Mouse (Mus musculus): ENCODE results near the gene Parp16. TPM values are rescaled to one million over a fixed set of nuclear protein-coding genes. Genes with fewer than 3 reads are reported as not detected.

Parp16 gene
- total RNA-seq, 1 experiment from 2014 or later, result 3.1 TPM

GRCm38 (mm10) chr9:65237616-65238015, 42.5 kb downstream of the Parp16 start:
- no peak for ATAC-seq (replicated peaks; ENCODE audit: low read depth, poor library complexity, severe bottlenecking)

- ATAC-seq (replicated peaks; ENCODE audit: low read depth, poor library complexity, severe bottlenecking), result no peak
Observed at GRCm38 (mm10) chr9:65238191-65238760, 43.1 kb downstream of the Parp16 start.

DNA sequence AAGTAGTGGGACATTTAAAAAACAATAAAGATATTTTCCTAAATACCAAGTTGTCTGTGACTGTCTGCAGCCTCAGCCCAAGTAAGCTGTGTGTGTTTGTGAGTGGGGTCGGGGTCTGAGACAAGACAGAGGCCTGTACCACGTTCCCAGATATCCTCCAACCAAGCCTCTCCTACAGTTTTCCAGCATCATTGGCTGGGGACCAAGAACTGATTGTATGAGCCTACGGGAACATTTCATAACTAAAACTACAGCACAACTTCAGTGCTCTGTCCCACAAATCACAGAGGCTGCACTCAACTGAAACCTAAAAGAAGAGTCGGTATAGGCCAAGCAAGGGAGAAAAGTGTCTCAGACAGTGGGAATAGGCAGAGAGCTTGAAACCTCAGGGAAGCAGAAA, 44.0 kb downstream of the Parp16 start:
- ATAC-seq (replicated peaks; ENCODE audit: low read depth, poor library complexity, severe bottlenecking), result no peak

DNA sequence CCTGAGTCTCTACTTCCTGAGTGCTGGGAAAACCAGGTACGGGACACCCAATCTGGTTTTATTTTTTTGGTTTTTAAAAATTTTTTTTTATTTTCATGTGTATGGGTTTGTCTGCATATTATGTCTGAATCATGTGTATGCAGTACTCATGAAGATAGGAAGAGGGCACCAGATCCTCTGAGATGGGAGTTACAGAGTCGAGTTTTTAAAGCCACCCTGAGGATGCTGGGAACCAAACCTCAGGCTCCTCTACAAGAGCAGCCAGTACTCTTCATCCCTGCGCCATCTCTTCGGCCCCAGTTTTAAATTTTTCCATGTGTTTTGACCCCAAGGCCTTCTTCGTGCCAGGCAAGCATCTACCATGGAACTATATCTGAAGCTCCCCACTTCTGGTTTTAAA, 44.6 kb downstream of the Parp16 start:
- no peak for ATAC-seq (replicated peaks; ENCODE audit: low read depth, poor library complexity, severe bottlenecking)

GRCm38 (mm10) chr9:65240587-65240986, 45.4 kb downstream of the Parp16 start:
- ATAC-seq (replicated peaks; ENCODE audit: low read depth, poor library complexity, severe bottlenecking), result no peak

GRCm38 (mm10) chr9:65241973-65242372, 46.8 kb downstream of the Parp16 start:
- no peak for ATAC-seq (replicated peaks; ENCODE audit: low read depth, poor library complexity, severe bottlenecking)

GRCm38 (mm10) chr9:65243249-65243648, 48.1 kb downstream of the Parp16 start:
- no peak for ATAC-seq (replicated peaks; ENCODE audit: low read depth, poor library complexity, severe bottlenecking)

DNA sequence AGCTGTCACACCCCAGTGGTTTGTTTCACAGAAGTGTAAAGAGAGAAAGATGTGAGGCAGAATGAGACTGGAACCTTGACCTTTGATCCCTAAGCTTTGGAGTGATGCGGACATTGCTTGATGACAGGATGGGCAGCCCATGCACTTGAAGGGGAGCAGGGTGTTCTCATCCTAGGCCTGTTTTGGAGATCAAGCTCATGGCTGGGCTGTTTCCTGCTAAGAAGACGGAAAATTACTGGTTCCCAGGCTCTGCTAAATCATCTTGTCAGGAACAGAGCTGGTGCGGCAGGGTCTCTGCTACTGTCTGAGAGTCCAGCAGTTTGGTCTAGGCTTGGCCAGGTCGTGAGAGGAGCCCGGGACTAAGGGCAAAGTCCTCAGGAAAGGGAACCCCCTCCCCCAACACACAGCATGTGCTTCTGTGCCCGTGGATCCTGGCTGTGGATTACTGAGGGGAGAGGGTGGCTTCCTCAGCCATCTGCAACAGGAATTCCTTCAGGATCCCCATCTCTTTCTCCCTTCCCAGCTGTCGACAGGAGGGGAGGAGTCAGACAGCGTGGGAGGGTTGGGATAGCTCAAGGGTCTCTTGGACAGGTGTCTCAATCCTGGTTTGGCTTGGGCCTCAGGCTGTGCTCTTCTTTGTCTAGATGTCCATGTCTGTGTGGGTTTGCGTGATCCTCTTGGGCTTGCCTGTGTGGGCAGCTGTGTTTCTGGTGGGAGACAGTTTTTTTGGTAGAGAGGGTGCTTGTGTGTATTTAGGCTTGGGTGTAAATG, 49.1 kb downstream of the Parp16 start:
- ATAC-seq (replicated peaks; ENCODE audit: low read depth, poor library complexity, severe bottlenecking), result no peak

- no peak for ATAC-seq (replicated peaks; ENCODE audit: low read depth, poor library complexity, severe bottlenecking)
Observed at GRCm38 (mm10) chr9:65247502-65248376, 52.6 kb downstream of the Parp16 start.

DNA sequence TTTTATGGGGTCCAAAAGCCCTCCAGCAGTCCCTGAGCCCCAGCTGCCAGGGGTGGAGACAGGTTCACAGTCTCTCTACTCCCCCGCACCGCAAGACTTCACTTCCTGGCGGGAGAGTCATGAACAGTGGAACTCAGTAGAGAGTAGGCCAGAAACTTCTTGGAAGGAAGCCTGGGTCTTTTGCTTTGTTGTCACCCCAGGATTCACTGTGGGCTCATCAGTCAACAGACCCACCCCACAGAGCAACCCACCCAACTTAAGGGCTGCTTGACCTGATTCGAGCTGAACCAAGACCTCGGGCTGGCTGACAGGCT, 53.2 kb downstream of the Parp16 start:
- no peak for ATAC-seq (replicated peaks; ENCODE audit: low read depth, poor library complexity, severe bottlenecking)

DNA sequence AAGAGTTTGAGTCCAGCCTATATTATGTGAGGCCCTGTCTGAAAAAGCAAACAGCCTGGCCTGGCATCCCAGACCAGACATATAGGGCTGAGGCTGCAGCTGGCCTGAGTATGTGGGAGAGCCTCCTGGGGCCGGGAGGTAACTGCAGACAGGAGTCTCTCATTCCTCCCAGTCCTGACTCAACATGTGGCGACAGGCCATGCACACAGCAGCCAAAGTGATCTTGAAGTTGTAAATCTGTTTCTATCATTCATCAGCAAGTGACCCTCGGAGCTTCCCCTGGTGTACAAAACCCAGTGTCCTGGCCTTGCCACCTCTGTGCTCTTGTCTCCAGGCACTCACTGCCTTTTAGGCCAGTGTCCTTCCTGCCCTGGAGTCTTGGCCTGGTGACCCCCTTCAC, 56.9 kb downstream of the Parp16 start:
- ATAC-seq (replicated peaks; ENCODE audit: low read depth, poor library complexity, severe bottlenecking), result no peak

- ATAC-seq (replicated peaks; ENCODE audit: low read depth, poor library complexity, severe bottlenecking), result no peak
Observed at GRCm38 (mm10) chr9:65255906-65256600, 60.9 kb downstream of the Parp16 start.

DNA sequence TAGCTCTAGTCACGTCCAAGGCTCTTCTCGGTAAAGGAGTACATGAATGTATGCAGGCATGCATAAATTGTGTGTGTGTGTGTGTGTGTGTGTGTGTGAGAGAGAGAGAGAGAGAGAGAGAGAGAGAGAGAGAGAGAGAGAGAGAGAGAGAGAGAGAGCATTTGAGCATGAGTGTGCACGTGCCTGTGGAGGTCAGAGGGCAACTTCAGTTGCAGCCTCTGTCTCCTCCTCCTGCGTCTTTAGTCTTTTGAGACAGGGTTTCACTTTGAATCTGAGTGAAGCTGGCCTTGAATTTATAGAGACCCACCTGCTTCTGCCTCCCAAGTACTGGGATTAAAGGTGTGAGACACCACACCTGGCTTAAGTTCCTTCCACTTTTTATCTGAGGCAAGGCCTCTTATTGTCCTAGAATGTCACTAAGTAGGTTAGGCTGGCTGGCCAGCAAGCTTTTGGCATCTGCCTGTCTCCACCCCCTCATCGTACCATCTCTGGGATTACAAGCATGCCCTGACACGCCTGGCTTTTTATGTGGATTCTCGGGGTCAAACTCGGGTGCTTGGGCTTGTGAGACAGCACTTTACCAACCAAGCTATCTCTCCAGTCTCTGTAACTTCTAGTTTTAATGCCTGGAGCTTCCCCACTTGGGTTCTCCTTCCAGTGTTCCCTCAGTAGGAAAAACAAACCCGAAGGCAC, 62.2 kb downstream of the Parp16 start:
- no peak for ATAC-seq (replicated peaks; ENCODE audit: low read depth, poor library complexity, severe bottlenecking)

DNA sequence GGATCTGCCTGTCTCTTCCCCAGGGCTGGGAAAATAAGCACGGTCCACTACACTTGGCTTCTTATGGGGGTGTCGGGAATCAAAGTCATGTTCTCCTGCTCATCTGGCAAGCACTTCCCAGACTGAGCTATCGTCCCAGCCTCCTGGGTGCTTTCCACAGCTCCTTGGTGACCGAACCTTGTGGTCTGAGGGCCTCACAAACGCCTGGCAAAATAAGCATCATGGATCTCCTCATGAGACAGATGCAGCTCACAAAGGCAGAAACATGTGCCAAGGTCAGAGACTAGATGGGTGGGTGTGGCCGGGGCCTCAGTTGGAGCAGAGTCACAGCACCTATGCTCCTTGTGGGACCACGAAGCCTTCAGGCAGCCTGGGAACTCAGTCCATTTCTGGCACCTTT, 64.2 kb downstream of the Parp16 start:
- ATAC-seq (replicated peaks; ENCODE audit: low read depth, poor library complexity, severe bottlenecking), result no peak

GRCm38 (mm10) chr9:65261591-65262230, 66.6 kb downstream of the Parp16 start:
- no peak for ATAC-seq (replicated peaks; ENCODE audit: low read depth, poor library complexity, severe bottlenecking)

DNA sequence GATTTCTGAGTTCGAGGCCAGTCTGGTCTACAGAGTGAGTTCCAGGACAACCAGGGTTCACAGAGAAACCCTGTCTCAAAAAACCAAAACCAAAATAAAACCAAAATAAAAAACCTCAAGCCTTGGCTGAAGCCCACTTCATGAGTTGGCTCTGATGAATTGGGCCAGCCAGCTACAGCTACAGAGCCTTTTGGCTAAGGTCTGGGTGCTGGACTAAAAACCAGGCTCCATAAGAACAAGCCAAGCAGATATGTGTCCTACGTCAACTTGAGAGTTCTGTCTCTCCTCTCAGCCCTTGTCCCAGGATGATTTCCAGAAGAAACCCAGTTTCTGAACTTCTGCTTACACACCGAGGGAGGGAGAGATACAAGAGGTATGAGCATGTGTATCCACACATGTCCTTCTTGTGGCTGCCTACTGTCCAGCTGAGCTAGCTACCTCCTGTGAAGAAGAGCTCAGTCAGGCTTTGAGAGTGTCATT, 67.5 kb downstream of the Parp16 start:
- ATAC-seq (replicated peaks; ENCODE audit: low read depth, poor library complexity, severe bottlenecking), result no peak

- no peak for ATAC-seq (replicated peaks; ENCODE audit: low read depth, poor library complexity, severe bottlenecking)
Observed at GRCm38 (mm10) chr9:65264959-65265358, 69.8 kb downstream of the Parp16 start, which contains the start of gene Cilp. TSS of gene Cilp (plus strand) at chr9:65265180.

GRCm38 (mm10) chr9:65267742-65268515, 72.8 kb downstream of the Parp16 start:
- ATAC-seq (replicated peaks; ENCODE audit: low read depth, poor library complexity, severe bottlenecking), result no peak
